Mouse (Mus musculus) kidney, postnatal 36 days (tissue): ENCODE data around the gene Dnaic1.

ENCODE experiments used
- DNase-seq, 2 experiments: peaks; one replicate each; pipeline ENCODE4 v3.0.0; 2021 to 2022; ENCODE audit warnings: mixed read lengths in 2 of 2

Dnaic1 gene

DNA sequence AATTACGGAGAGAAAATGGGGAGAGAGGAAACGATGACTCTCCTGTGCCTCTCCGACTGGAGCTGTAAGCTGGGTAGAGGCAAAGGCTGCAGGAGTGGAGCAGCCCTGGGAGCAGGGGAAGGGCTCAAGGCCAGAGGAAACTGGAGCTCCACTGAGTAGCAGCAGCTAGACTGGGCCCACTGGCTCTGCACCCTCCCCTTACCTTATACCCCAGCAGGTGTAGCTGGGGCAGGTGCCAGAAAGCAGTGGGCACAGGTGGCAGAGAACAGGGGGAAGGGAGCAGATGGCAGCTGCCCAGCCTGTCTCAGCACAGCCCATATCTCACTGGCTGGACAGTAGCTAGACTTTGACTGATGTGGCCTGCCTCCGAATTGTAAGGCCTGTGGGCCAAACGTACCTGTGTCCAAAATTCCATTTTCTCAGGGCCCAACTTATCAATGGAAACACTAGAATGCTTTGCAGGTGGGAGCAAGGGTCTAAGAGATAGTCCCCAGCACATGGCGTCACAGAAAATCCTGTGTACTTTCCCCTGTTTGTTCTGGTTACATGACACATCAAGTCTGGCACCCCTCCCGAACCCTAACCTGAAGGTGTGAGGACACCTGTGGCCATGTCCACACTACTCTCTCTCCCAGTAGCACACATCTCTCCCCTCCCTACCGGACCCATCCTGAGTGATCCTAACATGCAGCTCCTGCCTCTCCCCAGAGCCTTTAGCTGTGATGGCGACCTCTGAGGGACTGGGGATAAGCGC lies 67.5 kb downstream of the Dnaic1 start:
- no peak for DNase-seq

- no peak for DNase-seq
These were observed 68.7 kb downstream of the Dnaic1 start for GRCm38 (mm10) chr4:41638186-41638731.

- no peak for DNase-seq
These were observed 69.2 kb downstream of the Dnaic1 start for GRCm38 (mm10) chr4:41638828-41639213.

DNA sequence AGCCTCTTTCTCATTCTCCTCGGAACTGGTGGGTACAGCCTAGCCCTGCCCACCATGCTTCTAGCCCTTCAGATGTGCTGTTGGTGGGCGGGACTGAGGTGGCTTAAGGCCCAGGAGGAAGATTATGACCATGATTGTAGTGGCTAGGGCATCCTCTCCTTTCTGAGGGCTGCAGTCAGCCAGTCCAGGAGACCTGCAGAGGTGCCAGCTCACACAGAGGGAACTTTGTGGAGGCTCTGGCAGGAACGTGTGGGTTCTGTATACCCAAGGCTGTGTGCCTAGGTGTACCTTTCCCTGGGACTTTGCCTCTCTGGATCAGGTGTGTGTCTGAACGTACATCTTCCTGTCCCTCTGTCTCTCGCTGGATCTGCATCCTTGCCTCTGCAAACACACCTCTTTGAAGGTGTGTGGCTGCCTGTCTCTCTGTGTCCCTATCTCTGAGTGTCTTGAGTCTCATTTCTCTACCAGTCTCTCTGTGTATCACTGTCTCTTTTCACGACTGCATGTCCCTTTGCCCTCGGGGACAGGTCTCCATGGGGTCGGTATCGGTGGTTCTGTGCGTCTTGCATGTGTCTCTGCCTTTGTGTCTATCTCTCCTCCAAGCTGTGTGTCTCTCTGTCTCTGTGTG lies 69.8 kb downstream of the Dnaic1 start:
- DNase-seq, result no peak

- peak; percentile 96 to 98 for DNase-seq
These were observed 70.4 kb downstream of the Dnaic1 start, which contains the start of gene Enho for GRCm38 (mm10) chr4:41639913-41640507. Gene Enho, minus strand, starts transcription at chr4:41640324.

GRCm38 (mm10) chr4:41641199-41641822 lies 71.7 kb downstream of the Dnaic1 start:
- no peak for DNase-seq

DNA sequence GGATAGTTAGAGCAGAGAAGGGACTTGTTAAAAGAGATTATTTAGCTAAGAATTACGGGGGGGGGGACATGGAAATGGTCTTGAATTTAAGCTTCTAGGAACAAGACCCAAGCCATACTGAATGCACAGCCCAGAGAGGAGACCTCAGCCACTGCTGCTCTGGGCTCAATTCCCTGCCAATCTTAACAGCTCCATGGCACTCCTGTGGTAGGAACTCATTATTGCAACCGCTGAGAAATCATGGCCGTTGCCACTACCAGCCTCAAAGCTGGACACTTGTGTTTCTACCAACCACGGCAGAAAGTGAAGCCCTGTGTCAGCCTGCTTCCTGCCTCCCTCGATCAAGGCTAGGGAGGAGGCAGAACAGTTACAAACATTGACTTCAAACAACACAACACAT lies 75.9 kb downstream of the Dnaic1 start:
- peak; percentile 40 to 67 for DNase-seq

DNA sequence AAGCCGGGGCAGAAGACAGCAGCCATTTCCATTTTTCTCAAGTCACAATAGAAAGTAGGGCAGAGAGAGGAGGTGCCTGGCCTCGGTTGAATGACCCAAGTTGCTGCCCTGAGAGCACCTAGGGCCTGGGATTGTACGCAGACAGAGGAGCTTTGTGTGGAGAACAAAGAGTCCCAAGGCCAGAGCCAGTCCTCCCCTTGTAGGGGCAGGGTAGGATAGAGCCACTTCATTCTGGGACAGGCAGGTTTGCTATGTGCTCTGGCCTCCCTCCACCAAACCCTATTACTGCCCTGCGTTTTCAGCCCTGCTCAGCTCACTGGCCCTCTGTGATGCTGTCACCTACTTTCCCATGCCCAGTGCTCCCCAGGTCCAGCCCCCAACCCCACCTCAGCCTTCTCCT lies 78.6 kb downstream of the Dnaic1 start:
- no peak for DNase-seq

DNA sequence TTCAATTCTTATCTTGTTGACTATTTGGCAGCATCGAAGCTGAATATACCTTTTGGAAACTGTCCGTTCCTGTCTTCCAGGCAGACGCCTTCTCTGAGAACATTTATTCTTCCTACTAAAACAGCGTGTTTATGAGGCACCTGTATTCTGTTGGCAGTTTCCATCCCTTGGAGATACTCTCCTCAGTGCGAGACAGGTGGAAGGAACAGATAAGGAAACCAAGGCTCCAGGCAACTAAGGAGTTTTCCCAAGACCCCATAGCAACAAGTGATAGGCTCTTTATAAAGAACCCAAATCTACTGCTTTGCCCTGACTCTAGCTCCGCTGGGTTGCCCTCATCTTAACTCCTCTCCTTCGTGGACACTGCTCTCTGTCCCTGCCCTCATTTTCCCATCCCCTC lies 79.1 kb downstream of the Dnaic1 start:
- no peak for DNase-seq

GRCm38 (mm10) chr4:41653296-41653695 lies 83.7 kb downstream of the Dnaic1 start:
- DNase-seq, result peak; percentile 74 to 92

DNA sequence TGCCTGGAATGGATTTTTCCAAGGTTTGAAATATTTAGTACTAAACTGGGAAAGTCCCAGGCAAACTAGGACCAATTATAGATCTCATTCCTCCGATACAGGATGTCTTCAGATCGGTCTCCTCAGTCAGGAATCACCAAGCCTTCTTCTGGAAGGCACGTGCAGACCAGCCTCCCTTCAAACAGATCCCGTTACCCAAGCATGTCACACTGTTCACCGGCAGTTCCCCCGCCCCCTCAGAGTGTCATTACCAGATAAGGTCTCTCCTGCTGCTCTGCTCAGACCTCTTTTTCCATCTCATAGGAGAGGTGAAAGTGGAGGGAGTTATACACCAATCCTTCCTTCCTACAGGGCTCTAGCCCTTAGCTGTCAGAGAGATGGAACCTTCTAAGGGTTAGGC lies 84.2 kb downstream of the Dnaic1 start:
- DNase-seq, result no peak

GRCm38 (mm10) chr4:41654217-41654616 lies 84.6 kb downstream of the Dnaic1 start:
- DNase-seq, result peak; percentile 72 to 87

DNA sequence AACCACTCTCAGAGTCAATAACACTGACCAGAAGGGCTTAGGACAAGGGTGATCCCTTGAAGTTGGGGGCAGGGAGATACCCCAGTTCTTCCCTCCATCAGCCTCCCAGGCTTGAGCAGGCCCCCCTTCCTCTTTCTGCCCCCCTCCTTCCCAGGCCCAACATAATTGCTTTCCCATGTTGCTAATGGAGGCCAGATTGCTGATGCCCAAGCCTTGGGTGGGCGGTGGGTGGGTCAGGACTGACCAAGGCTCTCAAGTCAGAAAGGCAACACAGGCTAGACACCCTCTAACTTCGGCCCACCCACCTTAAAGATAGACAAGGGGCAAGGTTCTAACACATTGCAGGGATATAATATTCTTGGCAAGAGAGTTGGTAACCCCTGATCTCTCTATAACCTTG lies 86.0 kb downstream of the Dnaic1 start:
- no peak for DNase-seq

DNA sequence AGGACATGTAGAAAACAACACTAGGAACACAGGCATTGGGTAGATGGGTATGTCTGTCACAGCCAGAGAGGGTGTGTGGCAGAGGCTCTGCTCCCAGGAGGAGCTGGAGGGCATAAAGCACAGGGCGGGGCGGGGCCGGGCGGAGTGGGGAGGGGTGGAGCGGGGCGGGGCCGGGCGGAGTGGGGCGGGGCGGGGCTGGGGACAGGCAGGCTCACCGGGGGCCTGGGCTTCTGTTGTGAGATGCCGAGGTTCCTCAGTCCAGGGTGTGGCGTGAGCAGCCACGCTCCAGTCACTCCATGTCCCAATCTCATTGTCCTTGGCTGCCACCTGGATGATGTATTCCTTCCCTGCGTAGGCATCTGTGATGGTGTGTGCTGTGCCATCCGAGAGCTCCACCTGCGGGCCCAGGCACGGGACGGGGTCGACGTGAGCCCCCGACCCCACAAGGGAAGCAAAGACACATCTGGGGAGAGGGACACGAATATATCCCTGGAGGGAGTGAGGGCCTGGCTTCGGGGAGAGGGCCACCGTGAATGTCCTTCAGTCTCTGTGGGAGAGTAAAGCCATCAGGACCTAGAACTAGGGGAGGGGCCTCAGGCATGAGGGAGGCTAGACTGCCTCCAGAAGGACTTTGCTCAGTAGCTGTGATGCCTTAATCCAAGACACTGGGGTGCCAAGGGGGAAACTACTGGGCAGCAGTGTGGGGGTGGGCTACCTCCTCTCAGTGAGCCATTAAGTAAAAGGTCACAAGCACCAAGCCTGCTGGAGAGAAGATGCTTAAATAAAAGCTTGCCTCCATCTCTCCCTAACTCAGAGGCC lies 89.2 kb downstream of the Dnaic1 start:
- peak; percentile 46 to 58 for DNase-seq

GRCm38 (mm10) chr4:41659556-41659955 lies 90.0 kb downstream of the Dnaic1 start:
- no peak for DNase-seq

GRCm38 (mm10) chr4:41660851-41661430 lies 91.4 kb downstream of the Dnaic1 start:
- peak; percentile 62 to 68 for DNase-seq

DNA sequence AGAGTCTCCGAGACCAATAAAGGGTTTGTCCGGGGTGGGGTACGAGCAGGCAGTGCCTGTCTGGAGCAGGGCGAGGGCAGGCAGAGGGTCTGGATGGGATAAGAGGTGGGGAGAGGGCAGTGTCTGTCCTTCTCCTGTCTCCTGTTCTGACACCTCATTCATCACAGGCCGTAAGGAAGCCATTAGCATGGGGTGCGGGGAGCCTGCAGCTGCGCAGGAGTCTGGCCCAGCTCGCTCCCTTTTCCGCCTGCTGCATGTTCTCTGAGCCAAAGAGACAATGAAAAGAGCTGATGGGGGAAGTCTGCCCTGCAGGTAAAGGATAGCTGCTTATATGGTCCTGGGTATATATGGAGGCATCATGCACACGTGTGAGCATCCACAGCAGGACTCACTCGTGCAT lies 93.1 kb downstream of the Dnaic1 start:
- DNase-seq, result no peak

- DNase-seq, result no peak
These were observed 94.0 kb downstream of the Dnaic1 start for GRCm38 (mm10) chr4:41663614-41664013.

DNA sequence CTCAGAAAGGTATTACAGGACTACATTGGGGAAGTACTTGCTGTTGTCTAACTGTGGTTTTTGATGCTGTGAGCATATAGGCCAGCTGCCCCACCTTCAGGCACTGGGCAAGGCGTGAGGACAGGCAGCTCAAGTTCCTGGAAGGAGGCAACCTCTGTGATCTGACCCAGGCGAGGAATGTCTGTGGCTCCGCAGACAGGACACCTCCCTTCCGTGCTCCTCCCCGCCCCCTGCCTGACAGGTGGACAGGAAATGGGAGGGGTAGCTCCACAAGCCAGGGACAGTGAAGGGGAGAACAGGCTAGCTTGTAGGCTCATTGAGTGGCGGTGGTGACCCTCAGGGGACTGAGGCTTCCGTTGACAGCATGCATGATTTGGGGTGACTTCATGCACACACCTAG lies 95.0 kb downstream of the Dnaic1 start:
- peak; percentile 33 to 36 for DNase-seq

- DNase-seq, result peak; percentile 26 to 29
These were observed 95.6 kb downstream of the Dnaic1 start for GRCm38 (mm10) chr4:41665009-41665675.

DNA sequence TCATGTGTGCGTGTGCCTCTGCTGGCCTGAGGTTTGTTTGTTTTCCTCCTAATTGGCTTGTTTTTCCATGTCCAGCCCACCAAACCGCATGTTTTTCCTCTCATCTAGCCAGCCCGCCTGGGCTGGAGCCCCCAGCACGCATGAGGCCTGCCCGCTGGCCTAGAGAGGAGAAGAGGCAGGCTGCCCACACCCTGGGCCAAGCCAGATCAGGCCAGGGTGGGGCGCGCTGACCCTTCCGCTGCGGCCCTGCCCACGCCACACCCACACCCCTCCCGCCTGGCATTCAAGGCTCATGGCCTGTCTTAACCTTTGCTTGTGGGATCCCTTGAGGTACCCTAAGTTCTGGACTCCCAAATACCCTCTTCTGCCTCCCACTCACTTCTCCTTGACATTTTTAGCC lies 97.1 kb downstream of the Dnaic1 start:
- no peak for DNase-seq
